Mouse (Mus musculus) lung, adult 2 months (tissue): ENCODE measurements around the gene Thada.

Source experiments
- CTCF ChIP-seq: fragments of 200-500 bp; IDR thresholded peaks from 2 replicates; pipeline ENCODE4 v1.5.1; 2011; ENCODE audit warnings: mild to moderate bottlenecking, low read length, control low read depth; ENCODE audit not compliant: insufficient read depth
- POLR2A ChIP-seq: fragments of 200-500 bp; IDR thresholded peaks from 2 replicates; pipeline ENCODE4 v1.6.1; 2011; ENCODE audit warnings: low read depth, mild to moderate bottlenecking, control low read depth, low read length, borderline replicate concordance; ENCODE audit errors: extremely low read depth

GRCm38 (mm10) chr17:84176446-84176845, 289.6 kb downstream of the Thada start:
- TF ChIP-seq CTCF = no peak
- no peak for TF ChIP-seq POLR2A
